Mouse (Mus musculus) gastrocnemius, adult 8-10 months (tissue): ENCODE data around the gene Hemk1. TPM values are rescaled to one million over a fixed set of nuclear protein-coding genes. Genes with fewer than 3 reads are reported as not detected.

Experiments
- DNase-seq, 2 experiments: peaks; one replicate each; pipeline ENCODE4 v3.0.0; 2022; ENCODE audit warnings: low spot score in 2 of 2
- total RNA-seq, 4 experiments: library from RNA; stranded (reverse); gene quantifications; 2 replicates each; pipeline ENCODE4 v1.2.4; 2022

Hemk1 gene
- total RNA-seq, 4 experiments from 2014 or later = 9.6 to 16.3 (median 11.7) TPM

DNA sequence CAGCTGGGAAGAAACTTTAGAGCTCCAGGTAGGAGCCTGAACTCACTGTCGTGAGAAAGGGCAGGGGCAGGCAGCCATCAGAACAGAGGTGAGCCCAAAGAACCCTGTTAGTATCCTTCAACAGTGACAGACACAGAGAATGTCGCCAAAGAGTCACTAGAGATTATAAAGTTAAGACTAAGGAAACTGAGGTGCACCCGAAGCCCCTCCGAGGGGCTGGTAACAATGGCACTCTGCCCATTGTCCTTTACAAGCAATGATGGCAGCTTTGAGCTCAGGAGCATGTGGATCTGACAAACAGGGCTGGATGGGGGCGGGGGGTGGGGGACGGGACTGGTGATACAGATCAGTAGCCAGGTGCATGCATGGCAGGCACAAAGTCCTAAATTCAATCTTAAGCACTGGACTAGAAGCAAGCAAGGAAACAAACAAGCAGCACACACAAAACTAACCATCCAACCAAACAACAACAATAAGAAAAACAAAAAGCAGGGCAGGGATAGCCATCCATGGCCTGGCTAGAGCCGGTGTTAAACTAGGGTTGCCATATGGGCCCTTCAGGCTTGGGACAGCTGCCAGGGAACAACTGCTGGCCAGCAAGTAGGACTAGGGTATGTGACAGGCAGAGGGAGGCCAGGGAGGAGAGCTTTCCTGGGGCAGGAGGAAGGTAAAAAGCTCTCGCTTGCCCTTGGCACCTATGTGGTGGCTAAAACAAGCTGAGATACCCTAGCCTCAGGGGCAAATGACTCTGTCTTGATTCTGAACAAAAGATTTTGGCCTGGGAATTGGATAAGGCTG lies 5.2 kb upstream of the Hemk1 start:
- DNase-seq = peak in 1 of 2 experiments; percentile 64

DNA sequence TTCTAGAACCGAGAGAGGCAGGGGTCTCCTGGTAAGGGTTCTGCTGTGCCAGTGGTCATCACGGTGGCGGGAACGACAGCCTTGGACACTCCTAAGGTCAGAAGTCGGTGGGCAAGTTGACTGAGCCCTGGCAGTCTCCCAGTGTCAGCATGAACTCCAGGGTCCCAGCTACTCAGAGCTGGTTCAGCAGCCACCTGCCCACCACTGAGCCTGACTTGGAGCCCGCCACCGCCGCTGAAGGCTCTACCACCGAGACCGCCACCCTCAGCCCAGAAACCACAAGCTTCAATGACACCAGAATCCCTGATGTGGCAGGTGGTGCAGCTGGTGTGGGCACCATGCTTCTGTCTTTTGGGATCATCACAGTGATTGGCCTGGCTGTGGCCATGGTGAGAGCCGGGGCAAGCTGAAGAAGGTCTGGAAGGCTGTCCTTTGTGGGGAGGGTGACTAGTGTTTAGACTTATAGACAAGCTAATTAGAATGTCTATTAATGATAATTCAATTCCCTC lies 4.1 kb upstream of the Hemk1 start:
- DNase-seq = no peak

DNA sequence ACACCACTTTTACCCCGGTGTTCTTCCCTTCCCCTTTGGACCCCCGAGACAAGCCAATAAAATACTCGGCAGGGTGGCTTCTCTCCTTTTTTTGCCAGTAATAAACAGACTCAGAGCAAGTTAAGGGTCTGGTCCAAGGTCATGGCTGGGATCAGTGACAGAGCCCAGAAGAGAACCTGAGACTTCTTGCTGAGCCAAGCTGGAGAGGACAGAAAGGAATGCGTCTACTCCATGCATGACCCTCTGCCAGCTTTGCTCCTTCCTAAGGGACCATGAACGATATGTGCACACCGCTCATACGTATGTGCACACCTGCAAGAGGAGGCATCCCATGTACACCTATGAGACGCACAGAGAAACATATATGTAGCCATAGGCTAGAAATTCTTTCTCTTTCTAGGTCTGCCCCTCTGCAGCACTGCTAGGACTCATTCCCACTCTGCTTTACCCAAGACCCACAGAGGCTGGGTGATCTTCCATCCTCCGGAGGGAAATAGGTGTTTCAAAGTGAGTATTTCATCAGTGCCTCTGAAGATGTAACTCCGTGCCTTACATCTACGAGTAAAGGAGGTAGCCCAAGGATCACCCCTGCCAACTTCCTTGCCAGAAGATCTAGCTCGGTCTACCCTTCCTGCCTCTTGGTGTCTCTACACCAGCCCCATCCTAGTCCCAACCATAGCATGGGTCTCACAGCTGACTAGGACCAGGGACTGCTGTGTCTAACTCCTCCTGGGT lies 2.9 kb upstream of the Hemk1 start:
- peak in 1 of 2 experiments; percentile 45 for DNase-seq

DNA sequence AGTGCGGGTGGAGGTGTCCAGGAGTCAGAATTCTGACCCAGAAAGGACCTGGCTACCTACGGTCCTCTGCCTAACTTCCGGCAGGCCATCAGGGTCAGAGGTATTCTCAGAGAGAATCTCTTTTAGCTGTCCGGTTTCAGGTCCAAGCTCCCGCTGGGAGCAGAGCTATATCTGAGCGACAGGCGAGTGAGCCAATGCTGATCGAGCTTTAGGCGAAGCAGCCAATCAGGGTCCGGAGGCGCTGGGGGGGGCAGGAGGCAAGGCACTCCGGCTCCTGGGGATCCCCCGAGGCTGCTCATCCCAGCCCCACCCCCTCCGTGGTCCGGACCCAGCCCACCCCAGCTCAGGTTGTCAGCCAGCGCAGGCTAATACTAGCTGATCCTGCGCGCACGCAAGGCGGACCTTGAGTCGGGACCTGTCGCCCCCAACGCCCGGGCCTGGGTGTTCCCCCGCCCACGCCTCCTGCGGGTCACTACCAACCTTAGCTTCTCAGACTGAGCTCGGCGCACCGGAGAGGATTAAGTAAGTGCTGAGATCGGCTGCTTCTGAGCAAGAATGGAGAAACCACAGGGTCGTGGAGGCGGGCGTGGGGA lies 2.2 kb upstream of the Hemk1 start, which contains the start of gene 6430571L13Rik:
Gene 6430571L13Rik, plus strand, starts transcription at position 336 of the 593 bp plus-strand sequence.
- DNase-seq = peak; percentile 87 to 90

DNA sequence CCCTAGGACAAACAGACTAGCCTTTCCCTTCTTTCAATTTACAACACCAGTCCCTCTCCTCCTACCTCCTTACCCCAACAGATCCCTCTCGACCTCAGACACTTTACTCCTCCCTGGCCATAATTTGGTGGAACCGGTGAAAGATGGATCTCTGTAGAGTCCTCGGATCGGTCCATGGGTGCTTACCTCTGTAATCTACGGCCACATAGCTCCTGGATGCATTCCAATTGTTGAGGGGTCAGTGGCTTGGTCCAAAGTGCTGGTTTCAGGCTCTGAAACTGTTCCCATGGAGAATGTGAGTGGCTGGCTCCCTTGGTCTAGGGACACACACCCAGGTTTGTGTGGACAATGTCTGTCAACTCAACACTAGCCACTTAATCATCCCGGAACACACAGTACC lies 1.8 kb downstream of the Hemk1 start:
- DNase-seq = no peak

DNA sequence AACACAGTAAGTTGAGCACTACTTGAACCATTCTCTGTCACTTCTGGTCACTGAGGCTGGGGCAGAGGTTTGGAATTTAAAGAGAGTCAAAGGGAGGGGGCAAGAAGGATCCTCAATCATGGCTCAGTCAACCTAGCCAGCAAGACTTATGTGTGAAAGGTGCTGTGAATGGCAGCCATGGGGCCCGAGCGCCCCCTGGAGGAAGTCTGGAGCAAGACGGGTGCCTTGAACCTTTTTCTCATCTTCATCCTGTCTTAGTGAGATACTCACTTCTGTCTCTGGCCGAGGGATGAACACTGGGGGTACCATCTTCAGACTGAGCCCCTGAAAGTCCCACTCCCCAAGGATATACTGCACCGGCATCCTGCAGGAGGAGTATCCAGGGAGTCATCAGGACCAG lies 2.2 kb downstream of the Hemk1 start:
- peak; percentile 61 to 63 for DNase-seq

DNA sequence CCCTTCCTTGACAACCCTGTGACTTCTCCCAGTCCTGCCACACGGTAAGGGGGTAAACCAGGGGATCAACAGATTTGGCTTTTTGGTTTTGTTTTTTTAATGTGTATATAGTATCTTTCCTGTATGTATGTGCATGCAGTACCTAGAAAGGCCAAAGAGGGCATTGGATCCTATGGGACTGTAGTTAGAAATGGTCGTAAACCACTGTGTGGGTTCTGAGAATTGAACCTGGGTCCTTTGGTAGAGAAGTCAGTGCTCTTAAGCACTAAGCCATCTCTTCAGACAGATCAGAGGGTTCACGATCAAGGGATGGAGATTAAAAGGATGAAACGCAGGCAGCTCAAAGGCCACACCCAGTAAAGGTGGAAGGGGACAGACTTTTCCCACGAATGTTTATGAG lies 3.1 kb downstream of the Hemk1 start:
- no peak for DNase-seq

DNA sequence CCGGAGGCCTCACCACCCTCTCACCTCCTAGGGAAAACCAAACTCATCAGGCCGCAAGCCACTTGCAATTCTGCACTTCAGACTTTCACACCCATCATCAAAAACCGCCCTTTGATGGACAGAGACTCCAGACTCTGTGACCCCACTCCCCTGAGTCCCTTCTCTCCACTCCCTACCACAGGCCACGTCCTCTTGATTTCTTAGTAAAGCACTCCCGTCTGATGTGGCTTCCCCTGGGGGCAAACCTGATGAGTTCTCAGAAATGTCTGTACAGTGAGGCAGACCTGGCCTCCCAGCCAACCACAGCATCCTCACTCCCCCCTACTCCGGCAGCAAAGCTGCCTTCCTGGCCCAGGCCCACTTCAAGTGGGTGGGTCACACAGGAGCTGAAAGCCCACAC lies 3.8 kb downstream of the Hemk1 start:
- no peak for DNase-seq

DNA sequence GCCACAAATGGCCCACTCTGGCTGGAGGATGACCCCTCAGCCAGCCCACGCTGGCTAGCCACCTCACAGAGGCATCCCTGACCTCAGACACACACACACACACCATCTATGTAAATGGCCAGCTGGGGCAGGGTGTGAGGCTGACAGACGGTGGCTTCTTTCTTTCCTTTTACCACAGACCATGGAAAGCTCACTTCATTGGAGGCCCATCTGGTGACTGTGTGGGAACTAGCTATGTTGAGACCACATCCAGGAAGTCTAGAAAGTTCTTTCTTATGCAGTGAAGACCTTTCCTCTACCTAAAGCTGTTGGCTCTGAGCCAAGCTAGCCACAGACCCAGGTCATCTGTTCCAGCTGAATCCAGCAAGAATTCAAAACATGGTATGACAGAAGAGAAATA lies 4.5 kb downstream of the Hemk1 start:
- DNase-seq = no peak

DNA sequence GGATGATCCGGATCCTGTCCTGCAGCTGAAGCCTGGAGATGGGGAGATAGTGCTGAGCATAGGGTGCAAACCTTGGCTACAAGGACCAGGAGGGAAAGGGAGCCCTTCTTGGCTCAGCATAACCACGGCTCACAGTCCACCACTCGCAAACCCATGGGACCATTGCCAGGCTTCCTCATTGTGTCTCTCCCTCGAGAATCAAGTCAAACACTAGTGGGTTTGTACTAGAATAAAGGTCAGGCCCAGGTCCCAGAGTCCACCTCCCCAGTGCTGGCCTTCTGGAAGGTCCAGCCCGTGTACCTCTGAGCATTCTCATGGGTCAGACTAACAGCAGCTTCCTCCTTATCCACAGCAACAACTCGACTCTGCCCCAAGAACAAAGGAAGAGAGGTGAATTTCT lies 7.4 kb downstream of the Hemk1 start:
- no peak for DNase-seq

DNA sequence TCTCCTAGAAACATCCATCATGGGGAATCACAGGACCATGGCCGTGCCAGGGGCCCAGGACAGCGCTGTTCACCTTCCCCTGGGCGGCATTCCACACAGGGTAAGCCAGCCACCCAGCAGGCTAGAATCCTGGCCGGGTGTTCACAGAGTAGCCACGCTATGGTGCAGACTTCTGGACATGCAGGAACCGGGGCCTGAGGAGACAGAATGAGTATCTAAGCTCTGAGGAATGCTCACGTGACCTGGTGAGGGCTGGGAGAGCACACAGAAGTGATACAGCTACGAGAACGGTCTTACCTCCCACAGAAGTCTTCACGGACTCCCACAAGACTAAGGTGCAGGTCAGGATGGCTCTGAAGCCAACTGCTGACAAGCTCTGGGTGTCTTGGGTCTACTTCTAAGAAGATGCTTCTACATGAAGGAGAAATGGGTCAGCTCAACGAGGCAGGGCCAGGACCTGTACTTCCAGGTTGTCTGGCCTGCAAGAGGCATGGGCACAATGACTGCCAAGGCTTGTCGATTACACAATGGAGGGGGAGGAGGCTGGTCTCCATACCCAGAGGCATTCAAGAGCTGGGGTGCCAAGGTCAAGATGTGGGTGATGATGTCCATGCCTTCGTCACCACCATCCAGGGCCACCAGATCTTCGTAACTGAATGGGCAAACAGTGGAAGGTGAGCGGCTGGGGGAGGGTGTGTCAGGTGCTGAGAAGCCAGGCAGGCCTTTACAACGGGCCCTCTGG lies 10.1 kb downstream of the Hemk1 start:
- no peak for DNase-seq

DNA sequence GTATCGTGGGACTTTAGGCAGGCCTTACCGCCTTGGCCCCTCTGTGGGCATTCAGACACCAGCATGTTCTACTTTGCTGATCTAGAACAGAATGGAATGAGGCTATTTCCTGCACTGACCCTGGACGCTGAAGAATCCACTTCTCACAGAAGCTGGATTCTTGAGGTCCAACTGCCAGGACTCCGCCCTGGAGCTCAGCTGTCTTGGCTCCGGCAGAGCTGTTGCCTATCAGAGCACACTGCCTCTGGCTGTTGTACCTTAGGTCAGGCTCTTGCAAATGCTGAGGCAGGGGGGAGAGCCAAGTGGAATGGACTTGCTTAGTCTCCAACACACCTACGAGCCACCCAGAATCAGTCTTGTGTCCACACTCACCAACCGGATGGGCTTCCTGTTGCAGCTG lies 12.2 kb downstream of the Hemk1 start:
- peak; percentile 58 to 69 for DNase-seq

DNA sequence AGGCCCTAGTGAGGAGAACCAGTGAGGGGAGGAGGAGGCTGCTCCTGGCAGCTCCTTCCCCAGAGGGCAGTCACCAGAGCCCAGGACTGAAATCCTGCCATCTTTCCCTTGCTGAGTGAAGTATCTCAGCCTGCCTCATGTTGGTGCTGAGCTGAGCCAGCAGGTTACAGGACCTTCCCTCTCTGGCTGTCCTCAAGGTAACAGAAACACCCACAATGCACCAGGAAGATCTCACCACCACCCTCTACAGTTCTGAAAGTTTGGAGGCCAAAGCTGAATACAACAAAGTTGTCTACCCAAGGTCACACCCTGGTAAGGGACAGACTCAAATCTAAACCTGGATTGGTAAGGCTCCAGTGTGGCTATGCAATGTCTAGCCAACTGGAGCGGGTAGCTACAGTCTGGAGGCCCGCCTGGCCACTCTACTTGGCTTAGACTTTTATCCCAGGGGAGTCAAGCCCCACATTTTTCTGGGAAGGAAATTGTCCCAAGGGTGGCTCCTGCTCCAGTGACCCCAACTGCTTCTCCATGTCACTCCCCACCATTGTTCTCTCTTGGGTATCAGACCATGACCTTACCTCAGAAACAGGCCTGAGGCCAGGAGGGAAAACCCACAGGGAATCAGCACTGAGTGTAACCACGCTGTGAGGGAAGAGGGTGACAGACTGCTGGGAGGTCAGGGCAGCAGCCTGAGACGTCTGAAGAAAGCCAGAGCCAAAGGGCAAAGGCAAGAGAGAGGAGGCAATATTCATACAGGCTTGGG lies 13.2 kb downstream of the Hemk1 start:
- DNase-seq = peak in 1 of 2 experiments; percentile 45

DNA sequence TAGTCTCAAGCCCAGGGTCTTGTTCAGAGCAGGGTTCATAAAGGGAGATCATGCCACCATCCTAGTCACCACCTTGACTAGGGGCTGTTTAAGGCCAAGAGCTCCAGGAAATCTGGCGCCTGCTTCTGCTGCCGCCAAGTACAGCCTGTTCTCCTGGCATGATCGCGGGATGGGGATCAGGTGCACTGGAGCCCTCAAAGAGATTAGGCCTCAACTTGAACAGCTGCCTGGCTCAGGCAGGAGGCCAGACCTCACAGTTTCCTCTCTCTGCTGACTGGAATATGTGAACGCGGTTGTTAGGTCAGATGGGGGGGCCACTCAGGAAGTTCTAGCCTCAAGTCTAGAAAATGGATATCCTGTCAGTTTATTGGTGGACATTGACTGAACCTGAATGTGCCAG lies 14.6 kb downstream of the Hemk1 start:
- peak; percentile 91 to 96 for DNase-seq

DNA sequence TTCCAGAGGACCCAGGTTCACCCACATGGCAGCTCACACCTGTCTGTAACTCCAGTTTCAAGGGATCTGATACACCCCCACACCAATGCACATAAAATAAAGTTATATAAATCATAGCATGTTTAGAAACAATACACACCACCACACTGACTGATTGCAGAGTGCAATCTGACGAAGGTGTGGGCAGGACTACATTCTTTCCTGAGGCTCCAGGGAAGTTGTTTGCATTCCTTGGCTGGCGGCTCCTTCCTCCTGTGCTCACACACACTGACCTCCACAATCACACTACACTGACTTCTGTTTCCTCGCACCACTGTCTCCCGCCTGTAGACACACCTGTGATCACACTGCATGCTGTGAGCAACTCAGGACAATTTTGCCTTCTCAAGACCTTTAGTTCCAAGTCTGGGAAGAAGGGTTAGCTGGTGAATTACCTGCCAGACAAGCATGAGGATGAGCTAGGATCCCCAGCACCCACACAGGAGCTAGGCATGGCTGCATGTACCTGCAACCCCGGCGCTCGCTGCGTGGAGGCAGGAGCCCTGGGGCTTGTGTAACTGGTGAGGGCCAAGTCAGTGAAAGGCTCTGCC lies 15.6 kb downstream of the Hemk1 start:
- no peak for DNase-seq

DNA sequence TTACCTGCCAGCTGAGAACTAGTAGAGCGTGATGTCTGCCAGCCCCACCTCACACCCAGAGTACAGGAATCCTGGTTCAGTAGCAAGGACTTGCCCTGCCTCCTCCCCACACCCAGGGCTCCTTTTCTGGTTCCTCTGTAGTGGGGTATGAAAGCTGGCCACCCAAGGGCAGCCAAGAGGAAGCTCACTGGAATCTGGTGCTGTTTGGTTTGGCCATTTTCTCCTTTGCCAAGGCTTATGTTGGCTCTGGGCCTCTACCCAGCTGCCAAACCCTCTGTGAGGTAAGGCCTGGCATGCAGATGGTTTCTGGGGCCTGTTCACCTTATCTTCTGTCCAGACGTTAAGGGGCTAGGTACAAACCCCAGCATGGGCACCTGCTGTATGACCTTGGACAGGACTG lies 22.4 kb downstream of the Hemk1 start:
- DNase-seq = no peak

DNA sequence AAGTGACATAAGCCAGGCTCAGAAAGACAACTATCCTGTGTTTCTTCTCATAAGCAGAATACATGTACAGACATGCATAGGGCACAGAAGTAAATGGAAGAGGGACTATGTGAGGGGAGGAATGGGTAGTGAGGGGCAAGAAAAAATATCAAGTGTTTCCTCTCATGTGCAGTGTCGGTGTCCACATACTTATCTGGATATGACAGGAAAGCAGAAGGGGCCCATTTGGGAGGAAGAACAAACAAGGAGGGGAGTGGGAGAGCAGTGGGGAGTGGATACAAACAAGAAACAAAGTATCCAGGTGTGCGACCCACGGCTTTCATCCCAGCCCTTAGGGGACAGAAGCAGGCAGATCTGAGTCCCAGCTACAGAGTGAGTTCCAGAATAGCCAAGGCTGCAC lies 24.2 kb downstream of the Hemk1 start:
- no peak for DNase-seq

DNA sequence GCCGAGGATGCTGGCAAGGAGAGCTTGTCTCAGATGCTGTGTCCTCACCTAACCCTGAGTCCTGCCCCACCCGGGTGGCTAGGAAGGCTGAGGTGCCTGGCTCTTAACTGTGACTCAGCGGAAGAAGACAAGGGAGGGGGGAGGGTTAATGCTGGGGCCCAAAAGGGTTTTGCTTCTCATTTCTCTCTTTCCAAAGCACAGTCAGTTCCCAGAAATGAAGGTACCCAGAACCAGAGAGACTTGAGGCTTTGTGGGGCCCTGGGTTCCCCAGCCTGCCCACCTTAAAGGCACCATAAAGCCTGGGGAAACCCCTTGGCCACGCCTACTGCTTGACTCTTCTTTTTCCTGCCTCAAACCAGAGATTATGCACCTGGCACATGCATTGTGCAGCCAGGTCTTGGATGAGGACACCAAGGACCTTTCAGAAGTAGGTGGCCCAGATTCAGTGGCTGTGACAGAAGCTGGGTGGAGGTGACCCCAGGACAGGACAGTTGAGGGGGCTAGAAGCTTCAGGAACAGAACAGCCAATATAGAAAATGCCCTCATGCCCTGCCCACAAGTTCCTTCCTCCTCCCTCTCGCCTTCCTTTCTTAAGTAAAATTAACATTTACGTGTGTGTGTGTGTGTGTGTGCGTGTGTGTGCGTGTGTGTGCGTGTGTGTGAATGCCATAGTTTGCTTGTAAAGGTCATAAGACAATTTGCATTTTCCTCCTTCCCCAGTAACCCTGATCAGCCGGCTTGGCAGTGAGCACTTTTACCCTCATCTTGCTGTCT lies 25.2 kb downstream of the Hemk1 start:
- DNase-seq = peak in 1 of 2 experiments; percentile 31

DNA sequence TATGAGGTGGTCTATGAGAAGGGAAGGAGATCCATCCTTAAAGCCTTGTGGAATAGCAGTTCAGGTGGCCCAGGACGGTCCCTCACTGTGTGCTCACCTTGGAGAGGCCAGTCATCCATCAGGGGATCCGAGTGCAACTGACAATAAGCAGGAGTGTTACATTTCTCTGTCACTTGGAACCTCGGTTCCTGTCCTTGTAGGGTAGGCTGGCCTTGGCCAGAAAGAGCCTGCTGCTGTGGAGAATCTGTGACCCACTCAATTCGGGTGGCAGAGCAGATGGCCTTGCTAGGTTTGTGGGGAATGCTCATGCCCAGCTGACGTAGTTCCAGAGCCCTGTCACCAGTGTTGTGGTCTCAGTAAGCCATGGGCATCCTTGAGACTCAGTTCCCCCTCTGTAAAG lies 28.6 kb downstream of the Hemk1 start:
- DNase-seq = no peak
